Mouse (Mus musculus) urinary bladder, adult 2 months (tissue): ENCODE results near the gene Txn1. TPM values are rescaled to one million over a fixed set of nuclear protein-coding genes. Genes with fewer than 3 reads are reported as not detected.

ENCODE experiments used
- DNase-seq: peaks from one replicate; pipeline ENCODE4 v3.0.0; 2022; ENCODE audit warnings: low spot score
- polyA plus RNA-seq: library from polyadenylated mRNA; depleted of rRNA; stranded (reverse); fragments of >200 nt; gene quantifications from 2 replicates; pipeline ENCODE4 v1.2.3, GENCODE M21; 2012

Gene Txn1
- polyA plus RNA-seq, 1 experiment = 294 TPM

- no peak for DNase-seq
Observed at GRCm38 (mm10) chr4:57942892-57943291, 13.3 kb downstream of the Txn1 start.

GRCm38 (mm10) chr4:57940631-57941030 is 15.6 kb downstream of the Txn1 start:
- no peak for DNase-seq

- no peak for DNase-seq
Observed at GRCm38 (mm10) chr4:57937292-57937691, 18.9 kb downstream of the Txn1 start.

DNA sequence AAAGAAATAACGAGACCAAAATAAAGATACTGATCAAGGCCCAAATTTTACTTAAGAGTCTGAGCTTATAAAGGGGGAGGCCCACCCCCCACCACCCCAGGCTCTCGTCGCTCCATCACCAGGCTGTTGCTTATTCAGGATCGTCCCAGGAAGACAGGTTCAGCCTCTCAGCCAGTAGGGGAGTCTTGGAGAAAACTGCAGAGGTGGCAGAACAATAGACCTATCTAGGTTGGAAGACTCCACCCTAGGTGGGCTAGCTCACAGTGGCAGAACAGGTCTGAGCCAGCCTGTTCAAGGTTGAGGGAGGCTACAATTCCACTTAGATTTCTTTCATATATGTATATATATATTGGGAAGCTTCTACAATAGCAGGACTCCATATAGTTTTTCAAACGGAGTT is 22.0 kb downstream of the Txn1 start:
- DNase-seq = no peak

GRCm38 (mm10) chr4:57930559-57931170 is 25.5 kb downstream of the Txn1 start:
- DNase-seq = no peak

- DNase-seq = no peak
Observed at GRCm38 (mm10) chr4:57927464-57928205, 28.6 kb downstream of the Txn1 start.

- no peak for DNase-seq
Observed at GRCm38 (mm10) chr4:57924556-57925071, 31.6 kb downstream of the Txn1 start.

DNA sequence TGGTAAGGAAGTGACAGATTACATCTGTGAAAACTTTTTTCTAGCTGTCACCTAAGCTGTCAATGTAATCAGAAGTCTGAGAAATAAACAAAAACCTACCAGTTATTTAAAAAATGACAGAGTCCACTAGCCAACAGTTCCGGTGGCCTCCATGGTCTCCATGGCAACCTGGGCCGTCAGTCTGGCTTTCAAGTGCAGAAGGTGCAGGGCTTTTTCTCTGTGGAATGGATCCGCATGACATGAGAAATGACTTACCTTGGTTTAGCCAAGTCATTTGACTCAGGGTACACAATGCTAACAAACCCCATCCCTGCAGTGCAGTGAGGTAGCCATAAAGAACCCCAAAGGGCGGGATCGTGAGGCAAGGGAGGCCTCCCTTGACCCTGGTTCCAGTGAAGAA is 34.0 kb downstream of the Txn1 start:
- no peak for DNase-seq

DNA sequence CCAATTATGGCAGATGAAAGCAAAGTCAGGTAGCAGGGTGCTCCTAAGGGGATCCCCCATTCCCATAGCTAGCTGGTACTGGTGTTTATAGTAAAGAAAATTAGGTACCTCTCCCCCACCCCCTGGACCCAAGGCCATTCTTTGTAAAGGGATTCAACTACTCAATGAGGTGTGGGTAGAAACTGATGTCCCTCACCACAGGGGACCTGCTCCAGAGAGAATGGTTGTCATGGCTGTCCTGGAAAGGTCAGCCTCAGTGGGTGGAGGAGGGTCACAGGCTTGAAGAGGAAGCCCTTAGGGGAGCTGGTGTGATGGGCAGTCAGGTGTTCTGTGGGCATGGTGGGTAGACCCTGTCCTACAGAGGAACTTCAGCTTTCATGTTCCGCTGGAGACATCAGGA is 35.7 kb downstream of the Txn1 start:
- no peak for DNase-seq

DNA sequence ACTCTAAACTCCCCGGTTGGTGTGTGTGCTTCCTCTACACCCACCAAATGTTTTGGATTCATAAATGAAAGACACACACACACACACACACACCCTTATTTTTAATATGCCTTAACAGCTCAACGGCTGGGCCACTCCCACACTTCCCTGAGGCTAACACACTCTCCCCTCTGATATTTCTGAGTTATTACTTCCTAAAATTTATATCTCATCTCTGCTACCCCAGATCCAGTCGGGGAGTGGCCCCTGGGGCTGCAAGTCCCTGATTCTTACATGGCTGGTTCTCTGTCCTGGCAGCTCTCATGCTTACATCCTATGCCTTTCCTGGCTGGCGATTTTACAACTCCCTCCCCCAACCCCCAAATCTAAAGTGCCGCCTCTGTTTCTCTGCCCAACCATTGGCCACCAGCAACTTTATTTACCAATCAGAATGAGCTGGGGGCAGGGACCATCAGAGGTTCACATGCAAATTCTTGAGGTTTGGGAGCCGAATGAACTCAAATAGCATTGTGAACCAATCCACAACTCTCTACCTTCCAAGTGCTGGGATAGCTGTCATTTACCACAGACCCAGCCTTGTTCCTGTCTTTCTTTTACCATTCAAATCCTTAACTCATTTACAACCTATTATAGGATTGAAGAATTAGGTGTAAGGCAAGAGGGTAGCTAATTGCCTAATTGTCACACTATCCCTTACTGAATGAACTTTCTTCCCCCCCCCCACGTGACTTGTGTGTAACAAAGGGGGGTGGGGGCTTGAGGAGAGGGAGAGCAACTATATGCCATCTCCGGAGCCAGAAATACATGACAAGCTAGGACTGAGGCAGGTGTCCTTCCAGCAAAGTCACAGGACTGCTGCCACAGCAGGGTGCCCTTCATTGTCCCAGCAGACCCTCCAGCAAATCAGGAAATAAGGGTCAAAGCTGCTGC is 36.5 kb downstream of the Txn1 start:
- DNase-seq = no peak

DNA sequence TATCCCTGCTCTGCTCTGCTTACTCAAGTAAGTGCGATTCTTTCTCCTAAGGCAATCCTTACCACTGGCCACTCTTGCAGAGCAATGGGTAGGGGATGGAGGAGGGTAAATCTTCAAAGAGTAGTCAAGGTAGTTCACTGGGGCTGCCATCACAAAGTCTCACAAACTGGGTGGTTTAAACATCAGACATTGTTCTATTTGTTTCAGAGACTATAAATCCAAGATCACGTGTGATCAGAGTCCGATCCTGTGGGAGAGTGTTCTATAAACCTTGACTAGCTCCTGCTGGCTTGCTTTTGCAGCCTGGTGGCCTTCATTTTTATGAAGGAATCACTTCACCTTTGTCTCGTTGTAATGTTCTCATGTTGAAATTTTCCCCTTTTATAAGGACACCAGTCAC is 39.5 kb downstream of the Txn1 start:
- DNase-seq = no peak

GRCm38 (mm10) chr4:57916201-57916661 is 40.0 kb downstream of the Txn1 start, which contains the start of gene D630039A03Rik:
Gene D630039A03Rik (minus strand): TSS chr4:57916297.
- DNase-seq = no peak

GRCm38 (mm10) chr4:57915216-57915965 is 40.8 kb downstream of the Txn1 start:
- DNase-seq = no peak

DNA sequence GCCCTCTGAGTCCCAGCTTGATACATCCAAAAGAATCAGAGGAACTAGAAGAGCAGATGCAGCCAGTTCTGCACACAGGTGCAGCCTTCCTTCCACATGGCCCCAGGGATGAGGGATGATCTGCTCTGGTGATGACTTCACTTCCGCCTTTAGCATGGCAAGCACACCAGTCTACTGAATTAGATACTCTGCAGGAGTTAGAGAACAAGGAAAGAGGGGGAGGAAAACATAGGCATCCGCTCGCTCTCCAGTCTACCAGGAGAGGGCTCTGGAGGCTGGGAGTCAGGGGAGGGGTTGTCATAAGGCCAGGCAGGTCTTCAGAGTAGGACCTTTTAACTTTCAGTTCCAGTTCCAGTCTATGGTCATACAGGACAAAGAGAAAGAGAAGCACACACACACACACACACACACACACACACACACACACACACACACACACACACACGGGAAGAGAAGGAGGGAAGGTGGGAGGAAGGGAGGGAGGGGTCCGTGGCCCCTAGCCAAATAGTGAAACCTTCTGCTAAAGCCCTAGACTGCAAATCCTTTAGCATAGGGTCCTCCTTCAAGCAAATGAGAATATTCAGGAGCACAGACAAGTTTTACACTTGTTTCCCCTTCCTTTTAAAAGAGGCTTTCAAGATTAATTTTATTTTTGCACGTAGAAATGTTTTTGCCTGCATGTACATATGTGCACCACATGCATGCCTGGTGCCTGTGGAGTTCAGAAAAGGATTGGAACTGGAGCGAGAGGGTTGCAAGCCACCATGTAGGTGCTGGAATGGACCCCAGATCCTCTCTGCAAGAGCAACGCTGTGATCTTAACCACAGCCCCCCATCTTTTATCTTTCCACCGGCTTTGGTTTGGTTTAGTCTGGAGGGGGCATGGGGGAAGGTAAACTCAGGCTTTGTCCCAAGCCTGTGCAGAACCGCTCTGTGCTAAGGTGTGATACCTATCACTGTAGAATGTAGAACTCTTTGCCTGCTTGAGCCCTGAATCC is 41.7 kb downstream of the Txn1 start:
- DNase-seq = no peak

DNA sequence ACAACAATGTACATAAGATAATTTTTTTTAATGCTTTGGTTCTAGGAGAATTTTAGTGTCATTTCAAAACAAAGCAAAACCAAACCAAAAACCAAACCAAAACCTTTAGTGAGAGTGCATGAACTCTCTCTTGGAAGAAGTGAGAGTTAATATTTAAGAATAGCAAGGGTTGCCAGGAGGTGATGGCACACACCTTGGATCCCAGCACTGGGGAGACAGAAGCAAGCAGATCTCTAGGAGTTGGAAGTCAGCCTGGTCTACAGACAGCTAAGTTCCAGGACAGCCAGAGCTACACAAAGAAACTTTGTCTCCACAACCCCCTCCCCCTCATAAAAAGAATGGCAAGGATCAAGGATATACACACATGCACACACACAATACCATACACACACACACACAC is 43.2 kb downstream of the Txn1 start:
- no peak for DNase-seq

DNA sequence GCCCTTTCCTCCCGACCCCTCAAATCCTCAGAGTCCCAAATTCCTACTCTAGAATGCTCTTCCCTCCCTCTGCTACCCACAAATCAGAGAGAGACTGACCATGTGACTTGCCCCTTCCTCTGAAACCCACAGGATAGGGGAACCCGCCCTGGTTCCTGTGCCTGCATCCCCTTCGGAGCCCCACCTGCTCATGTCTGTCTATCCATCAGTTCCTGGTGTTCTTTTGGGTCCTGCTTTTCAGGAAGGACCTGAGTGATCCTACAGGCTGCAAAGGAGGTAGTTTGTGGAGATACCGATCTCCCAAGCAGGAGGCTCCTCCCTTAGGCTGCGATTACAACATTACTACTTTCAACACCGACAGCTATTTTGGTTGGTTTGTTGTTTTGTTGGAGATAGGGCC is 47.4 kb downstream of the Txn1 start:
- no peak for DNase-seq

- no peak for DNase-seq
Observed at GRCm38 (mm10) chr4:57906708-57907107, 49.5 kb downstream of the Txn1 start.

DNA sequence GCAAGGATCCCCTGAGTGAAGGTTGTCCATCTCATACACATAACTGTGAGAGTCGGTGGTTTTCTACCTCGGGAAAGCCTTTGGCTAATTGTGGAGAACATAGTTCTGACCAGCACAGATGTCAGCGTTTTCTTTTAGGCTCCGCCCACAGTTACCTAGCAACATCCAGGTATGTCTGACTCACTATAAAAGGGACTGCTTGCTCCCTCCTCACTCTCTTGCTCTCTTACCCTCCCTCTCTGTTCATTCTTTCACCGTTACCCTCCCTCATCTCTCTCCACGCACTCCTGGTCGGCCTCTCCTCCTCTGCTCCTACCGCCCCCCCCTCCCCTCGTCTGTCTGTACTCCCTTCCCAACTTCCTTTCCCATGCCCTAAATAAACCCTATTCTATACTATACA is 51.6 kb downstream of the Txn1 start:
- DNase-seq = no peak

GRCm38 (mm10) chr4:57904211-57904610 is 52.0 kb downstream of the Txn1 start:
- no peak for DNase-seq

DNA sequence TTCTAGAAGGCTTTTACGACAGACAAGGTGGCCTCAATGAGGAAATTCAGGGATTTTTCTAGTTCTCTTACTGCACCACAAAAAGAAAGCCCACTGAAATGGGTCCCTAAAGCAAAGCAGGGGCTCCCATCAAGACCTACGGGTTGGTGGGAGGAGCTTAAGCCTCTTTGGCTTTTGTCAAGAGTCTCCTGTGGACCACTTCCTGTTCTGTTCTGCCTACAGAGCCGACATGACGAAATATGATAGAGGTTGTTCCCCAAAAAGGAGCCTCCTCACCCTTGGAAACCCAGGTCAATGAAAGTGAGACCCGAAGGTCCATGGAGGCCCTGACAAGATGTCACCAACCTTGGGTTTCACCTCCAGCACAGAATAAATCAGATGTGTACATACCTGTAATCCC is 53.6 kb downstream of the Txn1 start:
- no peak for DNase-seq
